Mouse (Mus musculus) E14TG2a.4 (cell line): ENCODE data around the gene Slc2a8.
"Not testable (repeated sequence)": the region's sequence is repeated elsewhere in the genome, so short reads cannot be mapped to it uniquely, and the experiment has no call there.

ENCODE experiments used
- H3K27me3 ChIP-seq: 2 replicates; pipeline ENCODE4 v1.6.1; 2014; ENCODE audit warnings: low read length, control low read depth; ENCODE audit not compliant: insufficient read depth
- H3K36me3 ChIP-seq: 2 replicates; pipeline ENCODE4 v1.6.1; 2014; ENCODE audit warnings: low read length, control low read depth; ENCODE audit not compliant: insufficient read depth
- H3K4me1 ChIP-seq: replicated peaks from 2 replicates; pipeline ENCODE4 v1.6.1; 2014; ENCODE audit warnings: low read depth, low read length, control low read depth
- H3K4me3 ChIP-seq: replicated peaks from 2 replicates; pipeline ENCODE4 v1.5.1; 2014; ENCODE audit warnings: mild to moderate bottlenecking, low read length
- H3K9me3 ChIP-seq: 2 replicates; pipeline ENCODE4 v1.6.1; 2014; ENCODE audit warnings: low read length, control low read depth
- CTCF ChIP-seq: conservative IDR thresholded peaks from 2 replicates; pipeline ENCODE4 v1.5.1; 2014; ENCODE audit warnings: low read length
- NANOG ChIP-seq: IDR thresholded peaks from 2 replicates; pipeline ENCODE4 v1.6.1; 2014; ENCODE audit warnings: borderline replicate concordance, low read length, mixed read lengths
- POU5F1 ChIP-seq: IDR thresholded peaks from 2 replicates; pipeline ENCODE4 v1.6.1; 2014; ENCODE audit warnings: low read length, borderline replicate concordance

Gene Slc2a8

GRCm38 (mm10) chr2:32981725-32982271 lies at the start of gene Slc2a8:
Slc2a8 (minus strand) TSS chr2:32982083.
- Histone ChIP-seq H3K4me3 (peak within 1 kb of the TSS; percentile 91), H3K4me1 (peaks cover 84% of the 10 kb centered on the region), H3K36me3 (peaks cover 39% of the 10 kb centered on the region), H3K9me3 (no peaks in the 10 kb centered on the region), H3K27me3 (no peaks in the 10 kb centered on the region)
- TF ChIP-seq CTCF (no peak), NANOG (no peak), POU5F1 (no peak)

DNA sequence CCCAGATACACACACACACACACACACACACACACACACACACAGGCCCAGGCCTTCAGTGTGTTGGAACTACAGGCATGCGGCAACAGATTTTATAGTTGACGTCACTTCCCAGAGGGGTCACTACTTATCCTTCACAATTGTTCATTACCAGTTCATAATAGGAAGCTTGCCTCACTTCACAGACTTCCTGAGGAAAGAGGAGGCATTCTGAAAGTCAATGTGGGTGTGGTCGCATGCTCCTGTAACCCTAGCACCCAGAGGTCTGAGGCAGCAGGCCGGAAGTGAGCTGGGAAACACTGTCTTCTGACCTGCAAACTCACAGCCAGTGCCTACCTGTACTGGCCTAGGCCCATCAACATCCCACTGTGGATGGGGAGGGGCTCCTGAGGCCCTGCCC lies 43.2 kb upstream of the Slc2a8 start:
- H3K9me3 ChIP-seq, result no peaks in the 10 kb centered on the region

DNA sequence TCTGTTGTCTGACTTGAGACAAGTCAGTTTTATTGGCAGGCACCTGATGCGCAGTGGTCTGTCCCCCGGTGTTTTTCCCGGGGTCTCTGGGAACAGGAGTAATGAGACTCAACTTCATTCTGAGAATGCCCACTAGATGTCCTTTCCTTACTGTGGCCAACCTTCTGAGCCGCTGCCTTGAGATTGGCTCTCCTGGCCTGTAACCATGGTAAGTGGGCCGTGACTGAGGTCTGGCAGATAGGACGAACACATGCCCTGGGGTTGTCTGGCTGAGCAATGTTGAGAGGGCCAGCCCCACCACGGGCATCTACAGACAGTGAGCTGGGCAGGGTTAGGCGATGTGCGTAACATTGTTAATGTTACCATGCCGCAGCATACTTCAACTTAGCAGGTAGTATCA lies 42.7 kb upstream of the Slc2a8 start:
- Histone ChIP-seq H3K4me1 (peaks cover 36% of the 10 kb centered on the region), H3K27me3 (no peaks in the 10 kb centered on the region), H3K36me3 (peaks cover 18% of the 10 kb centered on the region), H3K9me3 (no peaks in the 10 kb centered on the region), H3K4me3 (no peak overlapping the region)
- no peak for TF ChIP-seq CTCF
- TF ChIP-seq NANOG, result no peak
- TF ChIP-seq POU5F1, result no peak

More for the DNA sequence above, 43.2 kb upstream of the Slc2a8 start:
- H3K4me1 ChIP-seq, result peaks cover 36% of the 10 kb centered on the region
- no peak for TF ChIP-seq CTCF
- H3K4me3 ChIP-seq, result no peak overlapping the region
- peaks cover 19% of the 10 kb centered on the region for H3K36me3 ChIP-seq
- H3K27me3 ChIP-seq, result no peaks in the 10 kb centered on the region

GRCm38 (mm10) chr2:33022846-33023245 lies 41.0 kb upstream of the Slc2a8 start:
- TF ChIP-seq POU5F1 (no peak), NANOG (no peak), CTCF (no peak)
- H3K4me3 ChIP-seq, result no peak overlapping the region
- peaks cover 6% of the 10 kb centered on the region for H3K36me3 ChIP-seq
- no peaks in the 10 kb centered on the region for H3K27me3 ChIP-seq
- H3K9me3 ChIP-seq, result no peaks in the 10 kb centered on the region
- H3K4me1 ChIP-seq, result peaks cover 36% of the 10 kb centered on the region

GRCm38 (mm10) chr2:33018026-33018425 lies 36.1 kb upstream of the Slc2a8 start:
- no peak for TF ChIP-seq POU5F1
- TF ChIP-seq CTCF, result no peak
- no peak for TF ChIP-seq NANOG
- H3K27me3 ChIP-seq, result no peaks in the 10 kb centered on the region
- H3K4me1 ChIP-seq, result no peaks in the 10 kb centered on the region
- H3K9me3 ChIP-seq, result no peaks in the 10 kb centered on the region
- no peak overlapping the region for H3K4me3 ChIP-seq
- H3K36me3 ChIP-seq, result 0 out of 2 replicates have a peak, but pooled peaks cover 6% of the 10 kb centered on the region

DNA sequence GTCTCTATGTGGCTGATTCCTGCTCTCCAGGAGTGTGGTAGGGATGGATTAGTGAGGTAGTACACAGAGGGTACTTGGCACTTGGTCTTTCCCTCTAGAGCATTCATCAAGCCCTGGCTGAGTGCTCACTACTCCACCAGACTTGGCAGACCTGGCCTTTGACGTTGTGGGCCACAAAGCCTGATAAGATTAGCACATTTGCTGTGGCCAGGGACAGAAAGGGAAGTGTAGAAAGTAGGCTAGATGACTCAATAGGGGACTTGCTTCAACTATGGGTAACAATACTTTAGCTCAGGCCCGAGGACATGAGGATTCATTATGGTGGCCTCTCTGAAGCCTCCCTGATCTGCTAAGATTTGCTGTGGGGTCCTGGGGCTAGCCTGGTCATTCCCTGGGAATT lies 35.3 kb upstream of the Slc2a8 start:
- no peaks in the 10 kb centered on the region for H3K27me3 ChIP-seq
- H3K36me3 ChIP-seq, result 0 out of 2 replicates have a peak, but pooled peaks cover 6% of the 10 kb centered on the region
- TF ChIP-seq CTCF (no peak), POU5F1 (no peak), NANOG (no peak)

GRCm38 (mm10) chr2:33014877-33015276 lies 33.0 kb upstream of the Slc2a8 start:
- 0 out of 2 replicates have a peak, but pooled peaks cover 6% of the 10 kb centered on the region for H3K36me3 ChIP-seq
- no peaks in the 10 kb centered on the region for H3K4me1 ChIP-seq
- H3K4me3 ChIP-seq, result no peak overlapping the region
- no peaks in the 10 kb centered on the region for H3K9me3 ChIP-seq
- TF ChIP-seq CTCF (no peak), NANOG (no peak), POU5F1 (no peak)
- no peaks in the 10 kb centered on the region for H3K27me3 ChIP-seq

More for the DNA sequence above, 35.3 kb upstream of the Slc2a8 start:
- Histone ChIP-seq H3K4me1 (no peaks in the 10 kb centered on the region), H3K4me3 (no peak overlapping the region), H3K9me3 (no peaks in the 10 kb centered on the region)

DNA sequence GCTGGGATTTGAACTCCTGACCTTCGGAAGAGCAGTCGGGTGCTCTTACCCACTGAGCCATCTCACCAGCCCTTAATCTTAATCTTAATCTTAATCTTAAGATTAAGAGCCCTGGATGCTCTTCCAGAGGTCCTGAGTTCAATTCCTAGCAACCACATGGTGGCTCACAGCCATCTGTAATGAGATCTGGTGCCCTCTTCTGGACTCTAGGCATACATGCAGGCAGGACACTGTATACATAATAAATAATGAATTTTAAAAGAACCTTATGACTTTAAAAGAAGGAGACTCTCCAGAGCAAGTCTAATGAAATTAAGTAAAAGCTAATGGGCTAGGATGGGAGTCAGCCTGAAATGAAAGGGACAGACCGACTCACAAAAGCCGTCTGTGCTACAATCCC lies 27.2 kb upstream of the Slc2a8 start:
- TF ChIP-seq CTCF, result peak; percentile 37
- peaks cover 15% of the 10 kb centered on the region for H3K4me1 ChIP-seq
- H3K4me3 ChIP-seq, H3K9me3 ChIP-seq, H3K27me3 ChIP-seq: not testable (repeated sequence)
- peaks cover 14% of the 10 kb centered on the region; the same call in 1 of the 2 replicates for H3K36me3 ChIP-seq

- Histone ChIP-seq H3K27me3 (no peaks in the 10 kb centered on the region), H3K9me3 (no peaks in the 10 kb centered on the region), H3K36me3 (peaks cover 32% of the 10 kb centered on the region), H3K4me1 (peaks cover 15% of the 10 kb centered on the region), H3K4me3 (no peak overlapping the region)
- no peak for TF ChIP-seq POU5F1
- TF ChIP-seq CTCF, result no peak
- TF ChIP-seq NANOG, result no peak
Observed at GRCm38 (mm10) chr2:33005041-33005440, 23.2 kb upstream of the Slc2a8 start.
